Mouse (Mus musculus) adrenal gland, postnatal 36 days (tissue): ENCODE measurements at regions not wholly inside any gene's neighbourhood (a gene's known extent, or its start where the extent isn't known, plus 50 kb on each side); places are given as distances from the start of the nearest gene placed in this dataset. TPM values are rescaled to one million over a fixed set of nuclear protein-coding genes. Genes with fewer than 3 reads are reported as not detected.

Experiments
- DNase-seq, 2 experiments: peaks; one replicate each; pipeline ENCODE4 v3.0.0; 2021; ENCODE audit warnings: mixed read lengths in 1 of 2
- microRNA-seq: library from miRNA; unstranded; fragments of <30 nt; microRNA quantifications from one replicate; pipeline ENCODE4 v1.2.0, GENCODE M21; 2021

GRCm38 (mm10) chr13:28408868-28409608 lies 151.7 kb downstream of the Gm11361 start:
- no peak for DNase-seq

- no peak for DNase-seq
Observed at GRCm38 (mm10) chr13:28400459-28400858, 143.1 kb downstream of the Gm11361 start.

Small RNA genes lying in the stretch of these regions (microRNA-seq; reads per million reads assigned to microRNA genes)
- gene Mir6368: not detected
